25 mouse cellular contexts compared by ENCODE assay signal in the genomic region with DNA sequence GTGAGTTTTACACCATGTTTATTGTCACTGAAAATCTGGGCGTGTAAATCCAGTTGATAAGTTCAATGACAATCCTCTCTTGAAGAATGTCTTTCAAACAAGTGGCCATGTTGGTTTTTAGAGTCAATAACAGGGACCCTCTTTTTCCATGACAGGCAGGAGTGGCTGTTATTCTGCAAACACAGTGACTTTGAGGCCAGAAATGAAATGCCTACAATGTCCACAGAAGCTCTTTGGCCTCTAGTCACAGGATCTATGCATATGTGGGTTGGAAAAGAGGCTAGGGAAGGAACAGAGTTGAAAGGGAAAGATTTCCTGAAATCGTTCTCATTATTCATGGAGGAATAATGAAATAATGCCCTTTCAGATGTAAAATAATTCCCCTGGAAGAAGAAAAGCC.
DNase-seq lines count a peak whose midpoint lies in the region; ATAC-seq and TF ChIP-seq lines count a peak whose summit lies in the region.
"Had no signal": no experiment of that assay in that cellular context is flagged by ENCODE, and none has a peak within 500 bp of the region (broad histone marks: within the 10 kb centered on the region; RNA-seq: fewer than 3 reads in every experiment).

No protein-coding gene starts in this region.

- H3K27ac ChIP-seq in hindbrain, embryonic 12.5 days = no peak overlapping the region
- no peak overlapping the region for H3K27ac ChIP-seq in hindbrain, postnatal 0 days
- H3K27ac ChIP-seq in forebrain, embryonic 16.5 days (ENCODE audit: low read length) = peak overlapping the region; percentile 70
- peak overlapping the region; percentile 56 for H3K27ac ChIP-seq in midbrain, embryonic 12.5 days (replicated peaks)
- peak overlapping the region; percentile 6; the same call in 1 of the 2 replicates for H3K27ac ChIP-seq in midbrain, postnatal 0 days (ENCODE audit: low read depth, low read length)
- H3K27ac ChIP-seq in kidney, embryonic 14.5 days (ENCODE audit: low read depth, low read length) = no peak overlapping the region
- no peak overlapping the region for H3K27ac ChIP-seq in heart, embryonic 10.5 days
- H3K27ac ChIP-seq: embryonic facial prominence, embryonic 12.5 days; liver, embryonic 14.5 days; macrophage; neural tube, embryonic 12.5 days had no signal

- no peaks in the 10 kb centered on the region for H3K4me1 ChIP-seq in hindbrain, embryonic 12.5 days
- no peaks in the 10 kb centered on the region; the same call in 1 of the 2 replicates for H3K4me1 ChIP-seq in hindbrain, postnatal 0 days (ENCODE audit: insufficient read depth, low read length)
- H3K4me1 ChIP-seq in forebrain, embryonic 16.5 days (replicated peaks; ENCODE audit: control insufficient read depth, insufficient read depth, low read length) = 0 out of 2 replicates have a peak, but pooled peaks cover 5% of the 10 kb centered on the region
- peaks cover 8% of the 10 kb centered on the region; the same call in 1 of the 2 replicates for H3K4me1 ChIP-seq in midbrain, embryonic 12.5 days
- H3K4me1 ChIP-seq in midbrain, postnatal 0 days (ENCODE audit: insufficient read depth, low read length) = no peaks in the 10 kb centered on the region; the same call in 1 of the 2 replicates
- no peaks in the 10 kb centered on the region for H3K4me1 ChIP-seq in kidney, embryonic 14.5 days (ENCODE audit: control insufficient read depth, insufficient read depth, low read length)
- no peaks in the 10 kb centered on the region for H3K4me1 ChIP-seq in heart, embryonic 10.5 days
- H3K4me1 ChIP-seq: embryonic facial prominence, embryonic 12.5 days; neural tube, embryonic 12.5 days had no signal

- TF ChIP-seq CTCF in hindbrain, postnatal 0 days (IDR thresholded peaks at IDR 0.05; ENCODE audit: low read depth) = no peak
- no peak for TF ChIP-seq CTCF in midbrain, postnatal 0 days (IDR thresholded peaks at IDR 0.05)

- no peaks in the 10 kb centered on the region for H3K9me3 ChIP-seq in hindbrain, embryonic 12.5 days (replicated peaks)
- no peaks in the 10 kb centered on the region for H3K9me3 ChIP-seq in hindbrain, postnatal 0 days (ENCODE audit: low read length)
- no peaks in the 10 kb centered on the region for H3K9me3 ChIP-seq in forebrain, embryonic 16.5 days (ENCODE audit: control insufficient read depth, low read length)
- no peaks in the 10 kb centered on the region for H3K9me3 ChIP-seq in midbrain, embryonic 12.5 days
- H3K9me3 ChIP-seq in midbrain, postnatal 0 days (ENCODE audit: low read length) = no peaks in the 10 kb centered on the region
- H3K9me3 ChIP-seq in kidney, embryonic 14.5 days (ENCODE audit: control insufficient read depth, low read length) = no peaks in the 10 kb centered on the region
- H3K9me3 ChIP-seq in heart, embryonic 10.5 days = no peaks in the 10 kb centered on the region
- H3K9me3 ChIP-seq: embryonic facial prominence, embryonic 12.5 days; neural tube, embryonic 12.5 days had no signal

- H3K27me3 ChIP-seq in hindbrain, embryonic 12.5 days = no peaks in the 10 kb centered on the region
- H3K27me3 ChIP-seq in hindbrain, postnatal 0 days (ENCODE audit: insufficient read depth, low read length) = no peaks in the 10 kb centered on the region
- H3K27me3 ChIP-seq in forebrain, embryonic 16.5 days (replicated peaks; ENCODE audit: control insufficient read depth, insufficient read depth, low read length) = no peaks in the 10 kb centered on the region
- H3K27me3 ChIP-seq in midbrain, embryonic 12.5 days = no peaks in the 10 kb centered on the region
- H3K27me3 ChIP-seq in midbrain, postnatal 0 days (ENCODE audit: insufficient read depth, low read length) = no peaks in the 10 kb centered on the region
- no peaks in the 10 kb centered on the region for H3K27me3 ChIP-seq in kidney, embryonic 14.5 days (ENCODE audit: control insufficient read depth, insufficient read depth, low read length)
- H3K27me3 ChIP-seq in heart, embryonic 10.5 days (ENCODE audit: insufficient read depth, poor library complexity, severe bottlenecking) = no peaks in the 10 kb centered on the region
- H3K27me3 ChIP-seq: embryonic facial prominence, embryonic 12.5 days; neural tube, embryonic 12.5 days had no signal

- no peak overlapping the region for H3K4me3 ChIP-seq in hindbrain, embryonic 12.5 days
- no peak overlapping the region for H3K4me3 ChIP-seq in hindbrain, postnatal 0 days (ENCODE audit: low read length)
- no peak overlapping the region for H3K4me3 ChIP-seq in forebrain, embryonic 16.5 days (replicated peaks; ENCODE audit: low read length)
- no peak overlapping the region for H3K4me3 ChIP-seq in midbrain, embryonic 12.5 days
- no peak overlapping the region for H3K4me3 ChIP-seq in midbrain, postnatal 0 days (ENCODE audit: low read depth, low read length)
- H3K4me3 ChIP-seq in kidney, embryonic 14.5 days (ENCODE audit: low read length) = no peak overlapping the region
- H3K4me3 ChIP-seq in heart, embryonic 10.5 days = no peak overlapping the region
- H3K4me3 ChIP-seq: embryonic facial prominence, embryonic 12.5 days; myocyte; neural tube, embryonic 12.5 days had no signal

- DNase-seq in hindbrain, postnatal 0 days (ENCODE audit: low spot score) = no peak
- no peak for DNase-seq in midbrain, postnatal 0 days (ENCODE audit: low spot score)
- no peak for DNase-seq in testis, postnatal 10 days (ENCODE audit: low spot score)
- no peak for DNase-seq in heart, embryonic 10.5 days (ENCODE audit: low spot score)
- DNase-seq: cerebellum, adult 11 months; cerebellum, adult 9-10 months; embryo, embryonic 11 days; kidney, adult 8-10 months; kidney, postnatal 10 days; layer of hippocampus, adult 9-11 months; liver; lung, adult 2 months; lung, postnatal 10 days; right cerebral cortex, adult 18-20 months had no signal

- peak; percentile 47 for ATAC-seq in hindbrain, embryonic 12.5 days (ENCODE audit: low FRiP score)
- no peak for ATAC-seq in hindbrain, postnatal 0 days
- peak; percentile 67 for ATAC-seq in forebrain, embryonic 16.5 days
- peak; percentile 76 for ATAC-seq in midbrain, embryonic 12.5 days (ENCODE audit: low FRiP score, low read depth)
- ATAC-seq in midbrain, postnatal 0 days (ENCODE audit: low FRiP score) = no peak
- no peak for ATAC-seq in kidney, embryonic 14.5 days (ENCODE audit: low FRiP score, low TSS enrichment)
- ATAC-seq: CD4-positive, CD25-positive, alpha-beta regulatory T cell, adult 4 months; intestine, embryonic 16.5 days had no signal

- H3K4me2 ChIP-seq in hindbrain, embryonic 12.5 days (replicated peaks) = no peak overlapping the region
- H3K4me2 ChIP-seq in hindbrain, postnatal 0 days (ENCODE audit: low read depth, low read length) = no peak overlapping the region
- H3K4me2 ChIP-seq in forebrain, embryonic 16.5 days (ENCODE audit: low read length) = no peak overlapping the region
- no peak overlapping the region for H3K4me2 ChIP-seq in midbrain, embryonic 12.5 days (replicated peaks)
- H3K4me2 ChIP-seq in midbrain, postnatal 0 days (ENCODE audit: low read depth, low read length, poor library complexity, severe bottlenecking) = no peak overlapping the region
- H3K4me2 ChIP-seq in kidney, embryonic 14.5 days (replicated peaks; ENCODE audit: low read depth, low read length) = no peak overlapping the region
- H3K4me2 ChIP-seq: embryonic facial prominence, embryonic 12.5 days; neural tube, embryonic 12.5 days had no signal

- no peak overlapping the region for H3K9ac ChIP-seq in hindbrain, embryonic 12.5 days
- no peak overlapping the region for H3K9ac ChIP-seq in hindbrain, postnatal 0 days (replicated peaks; ENCODE audit: low read length)
- H3K9ac ChIP-seq in forebrain, embryonic 16.5 days (replicated peaks; ENCODE audit: low read depth, low read length) = no peak overlapping the region
- H3K9ac ChIP-seq in midbrain, embryonic 12.5 days (replicated peaks) = no peak overlapping the region
- H3K9ac ChIP-seq in midbrain, postnatal 0 days (replicated peaks; ENCODE audit: low read length, poor library complexity, severe bottlenecking) = no peak overlapping the region
- no peak overlapping the region for H3K9ac ChIP-seq in kidney, embryonic 14.5 days (ENCODE audit: low read depth, low read length)
- H3K9ac ChIP-seq: embryonic facial prominence, embryonic 12.5 days; liver, embryonic 14.5 days; neural tube, embryonic 12.5 days had no signal

- WGBS in hindbrain, embryonic 12.5 days = 49% methylated on average over 2 of the region's 2 CpGs
- 43% methylated on average over 2 of the region's 2 CpGs for WGBS in hindbrain, postnatal 0 days
- WGBS in forebrain, embryonic 16.5 days = 34% methylated on average over 2 of the region's 2 CpGs
- 40% methylated on average over 2 of the region's 2 CpGs for WGBS in midbrain, embryonic 12.5 days
- 30% methylated on average over 2 of the region's 2 CpGs for WGBS in midbrain, postnatal 0 days
- 79% methylated on average over 2 of the region's 2 CpGs for WGBS in kidney, embryonic 14.5 days
- WGBS in heart, embryonic 10.5 days = 76% methylated on average over 2 of the region's 2 CpGs

- H3K36me3 ChIP-seq in hindbrain, embryonic 12.5 days = no peaks in the 10 kb centered on the region
- H3K36me3 ChIP-seq in hindbrain, postnatal 0 days (ENCODE audit: insufficient read depth, low read length) = no peaks in the 10 kb centered on the region
- H3K36me3 ChIP-seq in forebrain, embryonic 16.5 days (ENCODE audit: control insufficient read depth, insufficient read depth) = no peaks in the 10 kb centered on the region
- no peaks in the 10 kb centered on the region for H3K36me3 ChIP-seq in midbrain, embryonic 12.5 days
- no peaks in the 10 kb centered on the region for H3K36me3 ChIP-seq in midbrain, postnatal 0 days (ENCODE audit: insufficient read depth, low read length)
- no peaks in the 10 kb centered on the region for H3K36me3 ChIP-seq in kidney, embryonic 14.5 days (ENCODE audit: control insufficient read depth, insufficient read depth, low read length)
- no peaks in the 10 kb centered on the region for H3K36me3 ChIP-seq in heart, embryonic 10.5 days
- H3K36me3 ChIP-seq: embryonic facial prominence, embryonic 12.5 days; neural tube, embryonic 12.5 days had no signal

Comparison
In these comparisons a context has a peak if more than half of its experiments do, and no peak if none do; other contexts are left out.
1. ATAC-seq: peak in hindbrain, embryonic 12.5 days (single experiment), forebrain, embryonic 16.5 days (single experiment) and midbrain, embryonic 12.5 days (single experiment); none in hindbrain, postnatal 0 days (single experiment), midbrain, postnatal 0 days (single experiment) and kidney, embryonic 14.5 days (single experiment).
2. H3K27ac ChIP-seq: peak in forebrain, embryonic 16.5 days (single experiment), midbrain, embryonic 12.5 days (single experiment) and midbrain, postnatal 0 days (single experiment); none in hindbrain, embryonic 12.5 days (single experiment), hindbrain, postnatal 0 days (single experiment), kidney, embryonic 14.5 days (single experiment) and heart, embryonic 10.5 days (single experiment).